Mouse (Mus musculus) cerebellum, adult 2 months (tissue): ENCODE results near the gene Slamf8.

ENCODE experiments used
- CTCF ChIP-seq: fragments of 200-500 bp; IDR thresholded peaks from 2 replicates; pipeline ENCODE4 v1.5.1; 2011; ENCODE audit warnings: low read depth, mild to moderate bottlenecking, control low read depth, low read length, moderate library complexity, borderline replicate concordance; ENCODE audit not compliant: insufficient read depth
- POLR2A ChIP-seq: fragments of 200-500 bp; IDR thresholded peaks from 2 replicates; pipeline ENCODE4 v1.6.1; 2011; ENCODE audit warnings: low read length, control low read depth, borderline replicate concordance; ENCODE audit not compliant: insufficient read depth

GRCm38 (mm10) chr1:172593321-172593720 is 3.0 kb upstream of the Slamf8 start:
- TF ChIP-seq POLR2A (no peak), CTCF (no peak)
